Mouse (Mus musculus): ENCODE measurements around the gene 0610010F05Rik. TPM values are rescaled to one million over a fixed set of nuclear protein-coding genes. Genes with fewer than 3 reads are reported as not detected.
"Not testable (repeated sequence)": the region's sequence is repeated elsewhere in the genome, so short reads cannot be mapped to it uniquely, and the experiment has no call there.

The 0610010F05Rik gene
- total RNA-seq (2021) = 10 to 100 TPM; 13.3 to 13.4 TPM
- long read RNA-seq, experiment 1, full-length matches to known transcripts = 11 of 19 reads
- long read RNA-seq, experiment 1, partial matches to known transcripts = 7 of 19 reads
- long read RNA-seq, experiment 1, other reads (novel, unspliced or antisense) = 1 of 19 reads
- long read RNA-seq, experiment 2, partial matches to known transcripts = 0 of 3 reads
- long read RNA-seq, experiment 2, other reads (novel, unspliced or antisense) = 3 of 3 reads

DNA sequence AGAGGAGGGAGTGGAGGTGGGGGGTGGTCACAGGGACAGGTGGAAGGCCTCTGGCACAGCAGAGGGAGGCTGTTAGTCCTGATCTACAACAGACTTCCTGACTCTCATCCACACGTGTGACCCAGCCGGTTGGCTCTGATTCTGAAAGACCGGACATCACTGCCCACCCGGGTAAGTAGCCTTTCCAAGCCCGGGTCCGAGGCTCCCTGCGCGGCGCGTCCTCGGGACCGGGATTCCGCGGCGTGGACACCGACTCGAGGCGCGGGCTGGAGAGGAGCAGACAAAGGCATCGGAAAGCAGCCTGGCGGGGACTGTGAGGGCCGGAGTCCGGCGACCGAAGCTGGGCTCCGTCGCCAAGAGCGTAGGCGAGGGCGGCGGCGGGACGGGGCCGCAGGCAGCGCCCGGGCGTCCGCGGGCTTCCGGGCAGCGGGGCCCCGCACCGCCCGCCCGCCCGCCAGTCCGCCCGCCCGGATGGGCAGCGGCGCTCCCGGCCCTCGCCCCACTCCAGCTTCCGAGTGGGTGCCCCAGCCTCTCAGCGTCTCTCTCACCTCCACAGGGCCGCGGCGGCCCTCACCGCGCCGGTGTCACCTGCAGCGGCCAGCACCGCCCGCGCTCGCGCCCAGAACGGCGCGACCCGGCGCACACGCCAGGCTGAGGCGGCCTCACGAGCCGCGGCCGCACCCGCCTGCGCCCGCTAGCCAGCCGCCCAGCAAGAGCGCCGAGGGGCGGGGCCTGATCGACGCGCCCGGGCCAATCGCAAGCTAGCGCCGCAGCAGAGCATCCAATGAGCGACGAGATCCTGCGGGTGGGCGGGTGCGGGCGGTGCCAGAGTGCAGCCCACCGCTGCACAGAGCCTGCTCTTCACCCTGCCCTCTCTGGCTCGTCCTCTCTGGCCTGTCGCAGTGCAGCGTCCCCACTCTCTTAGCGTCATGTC is at the start of gene 0610010F05Rik:
Gene 0610010F05Rik (minus strand): TSS at position 695 of the 934 bp plus-strand sequence.
- DNase-seq = peak; percentile 88 to 91

DNA sequence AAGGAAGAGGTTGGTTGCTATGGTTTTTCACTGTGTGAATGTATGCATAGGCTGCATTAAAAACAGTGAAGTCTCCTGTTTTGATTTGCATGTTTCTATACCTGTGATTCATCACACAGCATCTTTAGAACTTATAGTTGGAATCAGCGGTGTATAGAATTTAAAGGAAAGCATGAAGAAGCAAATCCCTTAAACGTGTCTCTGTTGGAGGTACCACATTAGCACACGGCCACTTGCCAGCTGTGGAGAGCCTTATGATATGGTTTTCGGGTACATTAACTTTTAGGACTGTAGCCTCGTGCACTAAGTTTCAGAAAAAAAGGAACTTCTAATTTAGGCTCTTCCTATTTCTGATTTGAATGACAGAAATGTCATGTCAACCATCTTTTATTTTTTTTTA is 49.1 kb upstream of the 0610010F05Rik start:
- no peak for DNase-seq

DNA sequence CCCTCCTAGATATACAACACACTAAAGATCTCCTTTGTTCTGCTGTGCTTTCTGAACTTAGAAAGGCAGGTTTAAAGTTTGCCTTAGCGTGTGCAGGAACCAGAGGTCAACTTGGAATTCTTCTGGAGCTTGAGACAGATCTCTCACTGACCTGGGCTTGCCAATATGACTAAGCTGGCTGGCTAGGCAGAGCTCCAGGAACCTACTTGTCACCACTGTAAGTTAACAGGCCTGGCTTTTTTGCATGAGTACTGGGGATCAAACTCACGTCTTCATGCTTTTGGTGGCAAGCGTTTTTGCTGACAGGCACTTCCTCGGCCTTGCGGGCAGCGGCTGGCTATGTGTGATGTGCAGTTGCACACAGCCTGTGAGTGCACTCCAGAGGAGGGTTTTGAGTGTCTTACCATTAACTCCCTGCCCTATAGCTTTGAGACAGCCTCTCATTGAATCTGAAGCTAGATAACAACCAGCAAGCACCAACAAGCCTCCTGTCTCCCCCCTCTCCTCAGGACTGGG is 47.1 kb upstream of the 0610010F05Rik start:
- peak; percentile 52 to 55 for DNase-seq

DNA sequence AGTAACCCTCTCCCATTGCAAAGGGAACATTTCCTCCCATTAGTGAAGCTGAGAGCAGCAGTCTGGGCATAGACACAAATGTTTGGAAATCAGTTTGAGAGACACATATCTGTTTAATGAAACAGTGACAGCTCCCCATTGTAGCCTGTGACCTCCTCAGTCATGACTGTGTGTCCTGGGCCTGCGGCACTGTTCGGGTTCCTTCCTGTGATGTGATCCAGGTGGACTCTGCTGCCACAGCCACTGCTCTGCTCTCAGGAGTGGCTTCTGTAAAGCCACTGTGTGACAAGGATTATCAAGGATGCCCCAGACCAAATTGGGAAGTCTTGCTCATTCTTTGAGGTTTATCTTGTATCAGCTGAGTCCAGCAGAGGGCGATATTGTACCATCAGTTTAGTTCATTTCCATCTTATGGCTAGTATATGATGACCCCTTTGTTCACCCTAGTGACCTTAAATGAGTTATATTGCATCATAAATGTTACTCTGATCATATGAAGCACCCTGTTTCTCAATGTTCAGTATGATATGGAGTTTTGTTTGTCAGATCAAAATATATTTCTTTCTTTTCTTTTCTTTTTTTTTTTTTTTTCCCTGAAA is 45.7 kb upstream of the 0610010F05Rik start:
- DNase-seq = peak; percentile 35 to 67

DNA sequence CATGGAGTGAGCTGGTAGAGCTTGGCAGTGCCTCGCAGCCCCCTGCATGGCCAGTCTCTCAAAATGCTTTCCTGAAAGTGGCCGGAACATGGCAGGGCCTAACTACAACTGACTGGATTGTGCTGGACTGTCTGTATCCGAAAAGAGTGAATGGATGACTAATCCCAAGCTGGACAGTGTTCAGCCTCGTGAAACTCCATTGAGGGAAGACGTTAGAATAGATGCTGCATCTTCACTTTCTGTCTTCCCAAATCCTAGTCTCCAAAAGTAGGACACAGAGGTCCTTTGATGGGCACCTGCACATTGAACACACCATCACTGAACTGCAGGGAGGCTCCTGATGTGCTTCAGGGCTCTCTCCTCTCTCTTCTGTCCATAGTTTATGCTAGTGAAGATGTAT is 42.7 kb upstream of the 0610010F05Rik start:
- DNase-seq = no peak

DNA sequence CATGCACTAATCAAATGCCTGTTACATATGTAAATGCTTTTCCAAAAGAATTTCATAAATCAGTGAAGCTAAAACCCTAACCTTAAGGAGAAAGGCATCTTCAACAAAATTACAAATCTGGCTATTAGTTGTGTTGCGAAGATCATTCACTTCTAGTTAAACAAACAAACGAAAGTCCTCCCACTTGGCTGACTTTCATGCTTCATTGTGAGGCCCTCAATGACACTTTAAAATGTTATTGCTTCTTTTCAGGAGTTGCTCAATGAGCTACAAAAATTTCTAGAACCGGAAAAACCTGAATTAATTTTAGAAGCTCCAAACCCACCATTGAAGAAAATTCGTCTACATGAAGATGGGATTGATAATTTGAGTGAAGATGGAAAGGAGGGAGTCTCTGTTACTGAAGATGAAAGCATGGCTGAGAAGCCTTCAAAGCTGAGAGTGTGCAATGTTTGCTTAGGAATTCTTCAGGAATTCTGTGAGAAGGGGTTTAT is 38.9 kb upstream of the 0610010F05Rik start:
- DNase-seq = no peak

DNA sequence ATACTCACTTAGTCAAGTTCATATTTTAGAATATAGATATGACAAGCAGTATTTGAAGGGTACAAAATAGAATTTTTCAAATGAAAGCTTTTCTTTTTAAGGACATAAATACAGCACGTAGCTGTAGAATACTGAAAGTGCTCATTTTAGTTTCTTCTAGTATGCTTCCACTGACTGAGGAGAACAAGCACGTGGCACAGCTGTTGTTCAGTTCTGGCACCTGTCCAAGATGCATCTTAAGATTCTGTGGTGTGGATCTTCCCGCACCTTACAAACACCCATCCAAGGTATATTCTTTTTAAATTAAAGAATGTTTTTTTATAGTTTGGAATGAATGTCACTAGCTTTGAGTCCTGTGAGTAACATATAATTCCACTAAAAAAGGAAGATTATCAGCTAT is 33.7 kb upstream of the 0610010F05Rik start:
- peak in 1 of 2 experiments; percentile 27 for DNase-seq

DNA sequence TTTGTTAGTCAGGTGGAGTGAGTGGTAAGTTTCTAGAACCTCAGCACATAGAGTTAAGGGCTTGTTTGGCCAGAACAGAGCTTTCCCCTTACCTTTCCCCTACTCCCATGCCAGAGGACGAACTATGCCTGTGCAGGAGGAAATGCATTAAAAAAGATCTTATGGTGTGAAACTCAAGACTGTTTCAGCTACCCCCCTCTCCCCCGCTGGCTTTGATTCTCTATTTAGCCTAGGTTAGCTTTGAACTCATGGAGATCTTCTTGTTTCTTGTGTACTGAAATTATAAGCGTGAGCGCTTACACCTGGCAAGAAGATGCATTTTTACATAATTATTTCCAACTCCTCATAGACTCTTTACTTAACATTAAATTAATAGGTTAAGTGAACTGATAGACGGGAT is 33.1 kb upstream of the 0610010F05Rik start:
- DNase-seq = no peak

DNA sequence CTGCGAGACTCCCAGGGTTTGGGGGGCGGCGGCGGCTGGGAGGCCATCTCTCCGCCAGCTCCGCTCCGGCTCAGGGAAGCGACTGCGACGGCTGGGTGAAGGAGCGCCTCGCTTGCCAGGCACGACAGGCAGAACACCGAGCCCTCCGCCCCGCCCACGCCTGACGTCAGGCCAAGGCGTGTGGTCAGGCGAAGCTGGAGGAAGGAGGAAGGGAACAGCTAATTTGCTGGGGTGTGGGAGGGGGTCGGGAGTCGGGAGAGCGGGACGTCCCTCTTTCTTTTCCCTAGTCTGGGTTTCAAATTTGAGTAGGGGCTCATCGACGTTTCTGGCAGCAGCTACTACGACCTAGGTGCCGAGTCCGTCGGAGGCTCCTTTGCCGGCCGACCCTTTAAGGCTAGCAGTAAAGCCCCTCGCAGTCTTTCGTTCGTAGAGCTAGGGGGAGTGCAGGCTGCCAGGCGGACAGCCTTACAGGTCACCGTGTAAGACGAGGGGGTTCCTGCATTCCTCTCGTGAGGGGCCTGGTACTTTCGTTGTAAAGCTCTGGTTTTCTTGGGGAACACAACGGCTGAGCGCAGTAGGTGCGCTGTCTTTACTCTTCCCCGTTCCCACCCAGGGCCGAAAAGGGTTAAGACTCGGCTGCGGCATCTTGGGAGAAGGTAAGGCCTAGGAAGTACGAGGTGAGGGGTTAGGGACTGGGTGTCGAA is 32.5 kb upstream of the 0610010F05Rik start, which contains the start of gene Pex13:
Gene Pex13 (minus strand): TSS at position 162 of the 704 bp plus-strand sequence.
- DNase-seq = peak; percentile 94 to 96

DNA sequence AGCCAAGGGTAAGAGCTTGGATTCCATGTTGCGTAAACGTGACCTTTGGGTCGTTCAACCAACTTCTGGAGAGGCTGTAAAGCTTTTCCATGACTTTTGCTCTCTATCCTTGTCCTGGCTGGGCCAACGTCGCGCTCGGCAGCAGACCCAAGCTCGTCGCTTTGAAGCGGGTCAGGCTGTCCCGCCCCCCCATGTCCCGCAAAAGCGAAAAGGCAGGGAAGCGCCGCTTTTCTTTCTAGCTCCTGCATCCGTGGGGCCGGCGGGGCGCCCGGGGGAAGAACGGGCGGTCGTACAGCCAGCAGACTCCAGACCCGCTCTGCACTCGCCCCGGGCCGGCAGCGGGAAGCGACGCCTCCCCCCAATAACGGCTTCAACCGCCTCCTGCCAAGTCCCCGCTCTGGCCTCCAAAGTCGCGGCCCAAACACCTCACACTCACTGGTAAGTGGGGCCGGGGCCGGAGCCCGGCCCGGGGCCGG is 31.9 kb upstream of the 0610010F05Rik start, which contains the start of gene Pus10:
Gene Pus10 (plus strand): TSS at position 364 of the 476 bp plus-strand sequence.
- DNase-seq = peak; percentile 72

DNA sequence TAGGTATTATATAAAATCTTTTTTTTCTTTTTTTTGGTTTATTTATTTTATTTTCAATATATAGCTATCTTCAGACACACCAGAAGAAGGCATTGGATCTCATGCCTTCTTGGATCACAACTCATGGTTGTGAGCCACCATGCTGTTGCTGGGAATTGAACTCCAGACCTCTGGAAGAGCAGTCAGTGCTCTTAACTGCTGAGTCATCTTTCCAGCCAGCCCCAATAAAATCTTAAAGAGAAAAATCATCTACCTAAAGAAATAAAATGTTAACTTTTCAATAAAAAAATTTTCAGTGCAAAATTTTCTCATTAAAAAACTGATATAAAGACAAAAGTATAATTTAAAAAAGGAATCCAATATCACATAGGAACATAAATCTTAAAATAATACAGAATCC is 30.8 kb upstream of the 0610010F05Rik start:
- no peak for DNase-seq

DNA sequence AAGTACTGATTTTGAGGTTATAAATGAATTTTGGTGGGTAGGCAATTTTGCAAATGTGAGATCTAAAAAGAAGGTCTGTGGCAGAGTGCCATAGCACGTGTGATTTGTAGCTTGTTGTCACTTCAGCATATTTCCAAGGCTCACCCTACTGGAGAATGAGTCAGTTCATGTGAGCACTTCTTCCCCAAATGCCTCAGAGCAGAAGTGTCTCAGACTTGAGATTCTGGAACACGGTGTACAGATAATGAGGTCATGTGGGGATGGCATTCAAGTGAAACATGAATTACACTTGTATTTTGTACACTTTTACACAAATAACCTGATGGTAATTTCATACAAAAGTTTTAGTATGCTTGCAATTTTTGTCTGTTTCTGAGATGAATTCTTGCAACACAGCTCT is 24.4 kb upstream of the 0610010F05Rik start:
- DNase-seq = peak; percentile 21 to 24

DNA sequence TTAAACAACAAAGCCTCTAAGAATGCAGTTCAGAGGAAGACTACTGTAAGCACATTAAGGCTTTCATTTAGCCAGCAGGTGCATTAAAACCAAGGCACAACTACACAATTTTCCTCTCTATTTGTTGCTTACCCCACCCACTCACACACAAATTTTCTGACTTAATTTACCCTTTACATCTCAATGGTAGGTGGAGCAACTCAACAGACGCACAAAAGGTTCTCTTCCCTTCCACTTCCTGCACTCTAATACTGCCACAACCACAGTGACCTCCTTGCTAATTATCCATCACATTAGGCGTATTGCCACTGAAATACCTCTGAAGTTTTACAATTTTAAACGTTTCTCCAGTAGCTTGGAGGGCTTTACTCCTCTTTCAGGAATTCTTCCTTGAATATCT is 20.2 kb upstream of the 0610010F05Rik start:
- no peak for DNase-seq

DNA sequence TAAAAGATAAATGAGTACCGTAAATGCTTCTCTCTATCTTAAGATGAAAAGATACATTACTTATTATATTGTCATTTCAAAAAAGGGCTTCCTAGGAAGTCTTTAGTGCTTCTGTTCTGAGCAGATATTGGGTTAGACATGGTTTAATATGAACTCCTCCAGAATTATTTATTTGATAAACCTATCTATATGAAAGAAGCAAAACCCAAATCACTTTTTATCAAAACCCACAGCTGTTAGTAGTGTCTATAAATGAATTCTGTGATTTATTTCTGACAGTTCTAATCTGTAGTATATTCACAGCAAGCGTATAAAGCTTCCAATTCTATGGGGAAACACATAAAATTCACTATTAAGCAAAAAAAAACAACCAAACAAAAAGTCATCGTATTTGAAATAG is 14.4 kb upstream of the 0610010F05Rik start:
- no peak for DNase-seq

DNA sequence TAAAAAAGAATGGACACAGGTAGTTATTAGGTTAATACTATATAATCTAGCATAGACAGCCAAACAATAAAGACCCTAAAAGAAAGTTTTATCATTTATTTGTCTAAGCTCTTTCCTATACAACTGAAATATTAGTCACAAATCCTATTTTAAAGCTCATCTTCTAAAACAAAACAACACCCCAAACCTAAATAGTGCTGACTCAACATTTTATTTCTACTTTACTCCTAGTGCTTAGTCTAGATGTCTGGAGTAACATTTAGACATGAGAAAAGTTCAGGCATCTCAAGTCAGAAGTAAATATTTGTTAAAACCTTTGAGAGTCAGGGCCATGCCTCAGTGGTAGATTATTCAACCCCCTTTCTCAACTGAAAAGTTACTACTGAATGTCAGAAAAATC is 14.0 kb upstream of the 0610010F05Rik start:
- no peak for DNase-seq

DNA sequence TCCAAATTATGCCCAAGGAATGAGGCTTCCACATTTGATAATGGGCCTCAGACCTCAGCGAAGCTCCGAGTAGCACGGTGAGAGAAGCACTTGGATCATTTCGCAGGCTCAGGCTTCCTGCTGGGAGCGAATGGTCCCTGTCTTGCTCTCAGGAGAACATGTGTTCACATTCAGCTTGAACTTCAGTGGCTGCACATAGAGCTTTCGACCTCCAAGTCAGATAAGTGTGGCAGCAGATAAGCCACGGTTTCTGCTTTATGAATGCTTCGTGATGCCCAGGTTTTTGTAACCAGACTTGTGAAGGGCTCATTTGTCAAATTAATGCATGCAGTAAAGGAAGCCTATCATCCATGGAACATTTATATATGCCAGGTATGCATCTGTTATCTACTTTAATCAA is 1.1 kb upstream of the 0610010F05Rik start:
- no peak for DNase-seq

DNA sequence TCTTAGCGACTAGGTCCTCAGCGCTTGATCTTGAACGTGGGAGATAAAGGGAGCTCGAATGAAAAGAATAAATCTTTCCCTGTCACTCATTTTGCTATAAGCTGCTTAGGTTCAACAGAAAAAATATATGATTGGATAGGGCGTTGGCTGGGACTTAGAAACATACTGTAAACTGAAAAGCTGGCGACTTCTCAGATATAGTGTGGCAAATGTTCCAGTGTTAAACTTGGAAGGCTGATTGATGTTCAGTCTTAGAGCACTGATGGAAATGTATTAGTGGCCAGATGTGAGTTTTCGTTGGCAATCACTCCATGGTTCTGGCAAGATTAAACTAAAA is 408 bp upstream of the 0610010F05Rik start:
- DNase-seq = no peak

DNA sequence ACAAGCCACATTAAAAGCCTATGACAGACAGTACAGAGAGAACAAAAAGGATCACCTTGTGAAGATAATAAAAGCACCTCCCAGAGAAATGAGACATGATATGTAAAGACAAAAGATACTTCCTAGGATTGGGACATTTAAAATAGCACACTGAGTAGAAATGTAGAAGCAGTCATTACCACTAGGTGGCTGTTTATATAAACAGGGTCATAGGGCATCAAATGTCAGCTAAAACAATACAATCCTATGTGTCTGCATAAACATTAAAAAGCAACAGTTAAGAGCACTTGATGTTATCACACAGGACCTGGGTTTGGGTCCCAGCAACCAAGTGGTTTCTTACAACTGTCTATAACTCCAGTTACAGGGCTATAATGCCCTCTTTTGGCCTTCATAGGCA is 2.8 kb downstream of the 0610010F05Rik start:
- DNase-seq = no peak

DNA sequence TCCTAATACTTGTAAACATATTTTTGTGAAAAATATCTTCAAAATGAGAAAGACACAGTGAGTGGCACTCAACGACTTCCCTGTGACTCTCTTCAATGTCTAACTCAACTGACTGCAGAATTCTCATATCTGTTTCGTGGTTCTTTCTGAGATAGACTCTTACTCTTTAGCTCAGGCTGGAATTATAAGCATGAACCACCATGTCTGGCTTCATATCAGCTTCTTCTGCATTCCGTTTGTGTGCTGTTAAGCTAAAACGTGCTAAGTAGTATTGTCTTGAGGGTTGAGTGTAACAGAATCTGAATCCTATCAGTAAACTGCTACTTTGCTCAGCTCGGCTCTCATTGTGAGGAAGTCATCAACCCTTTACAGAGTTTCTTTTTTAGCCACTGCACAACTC is 14.4 kb downstream of the 0610010F05Rik start:
- no peak for DNase-seq

DNA sequence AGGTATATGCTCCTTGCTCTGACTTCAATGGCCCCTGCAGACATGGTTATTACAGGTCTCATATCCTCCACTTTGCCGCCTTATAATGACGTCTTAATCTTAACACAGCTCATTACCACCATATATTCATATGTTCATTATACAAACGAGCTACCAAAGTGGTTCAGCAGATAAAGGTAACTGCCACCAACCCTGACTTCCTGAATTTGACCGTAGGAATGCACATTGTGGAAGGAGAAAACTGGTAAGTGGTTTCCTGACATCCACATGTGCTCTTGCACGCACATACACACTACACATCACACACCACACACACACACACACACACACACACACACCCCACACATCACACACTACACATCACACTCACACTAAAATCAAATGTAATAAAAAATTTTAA is 18.9 kb downstream of the 0610010F05Rik start:
- no peak for DNase-seq

DNA sequence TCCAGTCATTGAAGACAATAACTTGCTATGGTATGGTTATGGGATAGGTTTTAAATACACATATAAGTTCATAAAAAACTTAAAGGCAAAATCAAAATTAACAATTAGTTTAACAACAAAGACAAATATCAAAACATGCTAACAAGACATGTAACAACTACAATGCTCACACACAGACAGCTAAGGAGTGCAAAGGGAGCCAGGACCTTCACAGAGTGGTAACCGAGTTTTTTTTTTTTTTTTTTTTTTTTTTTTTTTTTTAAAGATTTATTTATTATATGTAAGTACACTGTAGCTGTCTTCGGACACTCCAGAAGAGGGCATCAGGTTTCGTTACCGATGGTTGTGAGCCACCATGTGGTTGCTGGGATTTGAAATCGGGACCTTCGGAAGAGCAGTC is 26.1 kb downstream of the 0610010F05Rik start:
- DNase-seq = not testable (repeated sequence)

DNA sequence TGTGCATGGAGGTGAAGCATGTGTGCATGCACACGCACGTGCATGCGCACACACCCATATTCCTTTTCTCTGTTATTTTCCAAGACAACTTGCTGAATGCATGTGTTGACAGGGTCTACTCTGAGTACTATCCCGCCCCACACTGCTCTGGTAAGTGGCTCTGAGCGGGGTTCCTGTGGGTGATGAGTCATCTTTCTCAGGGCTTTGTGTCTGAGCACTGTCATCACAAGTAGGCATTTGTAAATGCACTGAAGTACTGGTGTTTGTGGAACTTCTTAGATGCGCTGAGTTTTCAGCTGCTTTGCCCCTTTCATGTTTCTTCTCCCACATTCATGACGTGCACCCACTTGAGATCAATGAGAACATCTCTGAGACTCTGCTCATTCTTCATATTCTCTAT is 63.3 kb downstream of the 0610010F05Rik start:
- peak in 1 of 2 experiments; percentile 11 for DNase-seq

Measured in adrenal gland, postnatal 36 days (tissue).